Mouse (Mus musculus): ENCODE results near the gene Sptbn1. TPM values are rescaled to one million over a fixed set of nuclear protein-coding genes. Genes with fewer than 3 reads are reported as not detected.
"Not testable (repeated sequence)": the region's sequence is repeated elsewhere in the genome, so short reads cannot be mapped to it uniquely, and the experiment has no call there.

Gene Sptbn1
- polyA plus RNA-seq, 1 experiment from 2014 or later, result 164 TPM

DNA sequence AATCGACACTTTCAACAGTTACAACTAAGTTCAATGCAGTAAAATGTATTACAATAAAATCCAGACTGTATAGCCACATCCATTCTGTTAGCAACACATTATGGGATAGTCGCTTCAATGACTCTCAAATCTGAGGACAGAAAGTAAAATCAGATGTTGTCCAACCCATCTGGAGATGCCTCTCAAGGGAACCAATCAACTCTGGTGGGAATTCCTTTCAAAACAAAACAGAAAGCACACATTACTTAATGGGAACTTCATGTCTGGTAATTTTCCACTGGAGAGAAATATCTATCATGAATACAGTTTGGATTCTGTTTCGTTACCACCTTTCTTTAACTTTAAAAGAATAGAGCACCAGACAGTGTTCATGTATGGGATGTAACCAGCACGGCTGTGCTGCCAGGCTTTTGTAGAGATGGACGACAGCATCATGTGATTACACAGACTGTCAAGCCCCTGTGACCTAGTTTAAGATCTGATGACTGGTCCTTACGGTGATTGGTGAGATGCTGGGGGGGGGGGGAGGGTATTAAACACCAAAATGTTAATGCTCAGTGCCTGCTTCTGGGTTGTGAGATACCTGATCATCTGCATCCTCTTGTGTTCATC lies 9.1 kb downstream of the Sptbn1 start:
- Histone ChIP-seq H3K4me1 (ENCODE audit: control insufficient read depth, insufficient read depth, low read length) (peaks cover 56% of the 10 kb centered on the region), H3K4me3 (ENCODE audit: low read length) (no peak overlapping the region), H3K27me3 (ENCODE audit: control insufficient read depth, insufficient read depth, low read length) (no peaks in the 10 kb centered on the region), H3K36me3 (ENCODE audit: control insufficient read depth, insufficient read depth) (peaks cover 5% of the 10 kb centered on the region), H3K27ac (ENCODE audit: low read length) (peak overlapping the region; percentile 91), H3K9me3 (replicated peaks; ENCODE audit: control insufficient read depth, low read length) (peaks cover 4% of the 10 kb centered on the region), H3K4me2 (ENCODE audit: low read depth, low read length) (no peak overlapping the region), H3K9ac (ENCODE audit: low read length) (0 out of 2 replicates have a peak overlapping the region, but pooled peaks have one; percentile 11)
- 58% methylated on average over 6 of the region's 6 CpGs for WGBS
- ATAC-seq (replicated peaks; ENCODE audit: extremely low read depth, insufficient read depth, low FRiP score), result no peak

- Histone ChIP-seq H3K27ac (ENCODE audit: low read length) (peak overlapping the region; percentile 91), H3K9me3 (replicated peaks; ENCODE audit: control insufficient read depth, low read length) (peaks cover 4% of the 10 kb centered on the region)
- WGBS, result 14% methylated on average over 1 of the region's 1 CpGs
Measured at GRCm38 (mm10) chr11:30257812-30258211, 10.2 kb downstream of the Sptbn1 start.

GRCm38 (mm10) chr11:30257085-30257484 lies 10.9 kb downstream of the Sptbn1 start:
- Histone ChIP-seq H3K9ac (ENCODE audit: low read length) (peak overlapping the region; percentile 28; the same call in 1 of the 2 replicates), H3K36me3 (ENCODE audit: control insufficient read depth, insufficient read depth) (peaks cover 5% of the 10 kb centered on the region)
- no peak for ATAC-seq (replicated peaks; ENCODE audit: extremely low read depth, insufficient read depth, low FRiP score)

More at GRCm38 (mm10) chr11:30257812-30258211, 10.2 kb downstream of the Sptbn1 start:
- H3K9ac ChIP-seq (ENCODE audit: low read length), result no peak overlapping the region; the same call in 1 of the 2 replicates
- H3K4me3 ChIP-seq (ENCODE audit: low read length), result no peak overlapping the region
- peaks cover 47% of the 10 kb centered on the region for H3K4me1 ChIP-seq (ENCODE audit: control insufficient read depth, insufficient read depth, low read length)
- peaks cover 5% of the 10 kb centered on the region for H3K36me3 ChIP-seq (ENCODE audit: control insufficient read depth, insufficient read depth)
- H3K4me2 ChIP-seq (ENCODE audit: low read depth, low read length), result peak overlapping the region; percentile 55
- ATAC-seq (replicated peaks; ENCODE audit: extremely low read depth, insufficient read depth, low FRiP score), result peak; percentile 93
- H3K27me3 ChIP-seq (ENCODE audit: control insufficient read depth, insufficient read depth, low read length), result no peaks in the 10 kb centered on the region

GRCm38 (mm10) chr11:30256491-30256890 lies 11.5 kb downstream of the Sptbn1 start:
- peaks cover 4% of the 10 kb centered on the region for H3K9me3 ChIP-seq (replicated peaks; ENCODE audit: control insufficient read depth, low read length)
- no peak overlapping the region for H3K4me3 ChIP-seq (ENCODE audit: low read length)
- peaks cover 43% of the 10 kb centered on the region for H3K4me1 ChIP-seq (ENCODE audit: control insufficient read depth, insufficient read depth, low read length)
- ATAC-seq (replicated peaks; ENCODE audit: extremely low read depth, insufficient read depth, low FRiP score), result peak; percentile 79
- peaks cover 5% of the 10 kb centered on the region for H3K36me3 ChIP-seq (ENCODE audit: control insufficient read depth, insufficient read depth)
- peak overlapping the region; percentile 55 for H3K4me2 ChIP-seq (ENCODE audit: low read depth, low read length)
- H3K27ac ChIP-seq (ENCODE audit: low read length), result peak overlapping the region; percentile 91
- 27% methylated on average over 5 of the region's 5 CpGs for WGBS
- peak overlapping the region; percentile 28; the same call in 1 of the 2 replicates for H3K9ac ChIP-seq (ENCODE audit: low read length)
- no peaks in the 10 kb centered on the region for H3K27me3 ChIP-seq (ENCODE audit: control insufficient read depth, insufficient read depth, low read length)

More at GRCm38 (mm10) chr11:30257085-30257484, 10.9 kb downstream of the Sptbn1 start:
- Histone ChIP-seq H3K4me1 (ENCODE audit: control insufficient read depth, insufficient read depth, low read length) (peaks cover 44% of the 10 kb centered on the region), H3K27ac (ENCODE audit: low read length) (peak overlapping the region; percentile 91), H3K9me3 (replicated peaks; ENCODE audit: control insufficient read depth, low read length) (peaks cover 4% of the 10 kb centered on the region), H3K27me3 (ENCODE audit: control insufficient read depth, insufficient read depth, low read length) (no peaks in the 10 kb centered on the region), H3K4me2 (ENCODE audit: low read depth, low read length) (peak overlapping the region; percentile 55), H3K4me3 (ENCODE audit: low read length) (no peak overlapping the region)

GRCm38 (mm10) chr11:30255211-30255610 lies 12.8 kb downstream of the Sptbn1 start:
- Histone ChIP-seq H3K9ac (ENCODE audit: low read length) (peak overlapping the region; percentile 38; the same call in 1 of the 2 replicates), H3K4me1 (ENCODE audit: control insufficient read depth, insufficient read depth, low read length) (peaks cover 48% of the 10 kb centered on the region), H3K27ac (ENCODE audit: low read length) (peak overlapping the region; percentile 72)
- not testable (repeated sequence) for H3K36me3 ChIP-seq (ENCODE audit: control insufficient read depth, insufficient read depth); H3K27me3 ChIP-seq (ENCODE audit: control insufficient read depth, insufficient read depth, low read length); H3K4me3 ChIP-seq (ENCODE audit: low read length); H3K4me2 ChIP-seq (ENCODE audit: low read depth, low read length); ATAC-seq (replicated peaks; ENCODE audit: extremely low read depth, insufficient read depth, low FRiP score); H3K9me3 ChIP-seq (replicated peaks; ENCODE audit: control insufficient read depth, low read length)
- WGBS, result 74% methylated on average over 3 of the region's 3 CpGs

DNA sequence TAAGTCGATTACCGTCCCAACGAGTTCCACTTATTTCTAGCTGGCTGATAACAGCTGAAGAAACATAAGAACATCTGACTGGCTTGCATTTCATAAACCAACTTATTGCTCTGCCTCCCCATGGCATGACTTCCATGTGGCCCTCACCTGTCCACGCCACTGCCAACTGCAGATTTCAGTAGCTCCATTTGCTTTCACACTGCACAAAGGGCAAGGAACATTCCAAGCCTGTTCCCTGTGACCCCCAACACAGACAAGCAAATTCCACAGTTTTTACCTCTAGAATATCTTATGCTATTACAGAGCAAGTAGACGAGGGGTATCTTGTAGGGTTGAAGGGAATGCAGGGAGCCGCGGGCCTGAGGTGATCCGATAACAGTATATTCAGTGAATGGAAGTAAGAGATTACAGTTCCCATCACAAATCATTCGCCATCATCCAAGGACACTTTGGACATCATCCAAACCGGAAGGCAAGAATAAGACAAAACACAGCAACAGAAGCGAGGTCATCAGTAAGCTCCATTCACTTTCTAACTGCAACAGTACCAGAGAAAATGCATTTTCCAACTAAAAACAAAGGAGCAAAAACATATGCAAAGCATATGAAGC lies 16.6 kb downstream of the Sptbn1 start:
- no peak overlapping the region for H3K9ac ChIP-seq (ENCODE audit: low read length)
- peaks cover 49% of the 10 kb centered on the region for H3K4me1 ChIP-seq (ENCODE audit: control insufficient read depth, insufficient read depth, low read length)
- no peak for ATAC-seq (replicated peaks; ENCODE audit: extremely low read depth, insufficient read depth, low FRiP score)
- 36% methylated on average over 11 of the region's 11 CpGs for WGBS
- no peaks in the 10 kb centered on the region for H3K36me3 ChIP-seq (ENCODE audit: control insufficient read depth, insufficient read depth)
- no peaks in the 10 kb centered on the region for H3K9me3 ChIP-seq (replicated peaks; ENCODE audit: control insufficient read depth, low read length)
- peak overlapping the region; percentile 20 for H3K4me2 ChIP-seq (ENCODE audit: low read depth, low read length)
- no peaks in the 10 kb centered on the region for H3K27me3 ChIP-seq (ENCODE audit: control insufficient read depth, insufficient read depth, low read length)
- no peak overlapping the region for H3K4me3 ChIP-seq (ENCODE audit: low read length)
- peak overlapping the region; percentile 52 for H3K27ac ChIP-seq (ENCODE audit: low read length)

- Histone ChIP-seq H3K9ac (ENCODE audit: low read length) (no peak overlapping the region), H3K36me3 (ENCODE audit: control insufficient read depth, insufficient read depth) (no peaks in the 10 kb centered on the region), H3K27me3 (ENCODE audit: control insufficient read depth, insufficient read depth, low read length) (no peaks in the 10 kb centered on the region), H3K4me3 (ENCODE audit: low read length) (no peak overlapping the region), H3K4me1 (ENCODE audit: control insufficient read depth, insufficient read depth, low read length) (peaks cover 56% of the 10 kb centered on the region), H3K9me3 (replicated peaks; ENCODE audit: control insufficient read depth, low read length) (no peaks in the 10 kb centered on the region), H3K4me2 (ENCODE audit: low read depth, low read length) (peak overlapping the region; percentile 3; the same call in 1 of the 2 replicates), H3K27ac (ENCODE audit: low read length) (peak overlapping the region; percentile 54)
- ATAC-seq (replicated peaks; ENCODE audit: extremely low read depth, insufficient read depth, low FRiP score), result peak; percentile 65
- 37% methylated on average over 4 of the region's 4 CpGs for WGBS
Measured at GRCm38 (mm10) chr11:30249452-30250016, 18.4 kb downstream of the Sptbn1 start.

- no peak for ATAC-seq (replicated peaks; ENCODE audit: extremely low read depth, insufficient read depth, low FRiP score)
- Histone ChIP-seq H3K27ac (ENCODE audit: low read length) (peak overlapping the region; percentile 58), H3K9ac (ENCODE audit: low read length) (no peak overlapping the region)
Measured at GRCm38 (mm10) chr11:30247106-30247505, 20.9 kb downstream of the Sptbn1 start.

DNA sequence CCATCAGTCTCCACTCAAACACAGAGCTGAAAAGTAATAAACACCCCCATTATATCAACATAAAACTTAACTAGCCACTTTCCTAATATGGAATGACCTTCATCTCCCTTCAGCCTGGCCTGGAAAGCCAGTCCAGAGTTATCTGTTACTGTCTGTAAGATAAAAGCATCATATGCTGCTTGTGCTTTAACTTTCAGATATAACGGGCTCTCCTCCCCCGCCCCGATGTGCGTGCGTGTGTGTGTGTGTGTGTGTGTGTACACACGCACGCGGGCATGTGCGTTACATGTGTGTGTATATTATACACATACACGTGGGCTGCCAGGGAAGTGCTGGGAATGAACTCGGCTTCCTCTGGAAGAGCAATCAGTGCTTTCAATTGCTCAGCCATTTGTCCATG lies 21.8 kb downstream of the Sptbn1 start:
- H3K9me3 ChIP-seq (replicated peaks; ENCODE audit: control insufficient read depth, low read length), result no peaks in the 10 kb centered on the region
- 0 out of 2 replicates have a peak, but pooled peaks have one; percentile 21 for ATAC-seq (replicated peaks; ENCODE audit: extremely low read depth, insufficient read depth, low FRiP score)
- peak overlapping the region; percentile 21 for H3K4me2 ChIP-seq (ENCODE audit: low read depth, low read length)
- H3K4me3 ChIP-seq (ENCODE audit: low read length), result no peak overlapping the region
- H3K27ac ChIP-seq (ENCODE audit: low read length), result peak overlapping the region; percentile 58
- H3K27me3 ChIP-seq (ENCODE audit: control insufficient read depth, insufficient read depth, low read length), result no peaks in the 10 kb centered on the region
- H3K36me3 ChIP-seq (ENCODE audit: control insufficient read depth, insufficient read depth), result no peaks in the 10 kb centered on the region
- peaks cover 79% of the 10 kb centered on the region for H3K4me1 ChIP-seq (ENCODE audit: control insufficient read depth, insufficient read depth, low read length)
- 26% methylated on average over 11 of the region's 11 CpGs for WGBS
- no peak overlapping the region for H3K9ac ChIP-seq (ENCODE audit: low read length)

More at GRCm38 (mm10) chr11:30247106-30247505, 20.9 kb downstream of the Sptbn1 start:
- H3K36me3 ChIP-seq (ENCODE audit: control insufficient read depth, insufficient read depth), result no peaks in the 10 kb centered on the region
- H3K4me1 ChIP-seq (ENCODE audit: control insufficient read depth, insufficient read depth, low read length), result peaks cover 76% of the 10 kb centered on the region
- H3K4me2 ChIP-seq (ENCODE audit: low read depth, low read length), result no peak overlapping the region
- H3K27me3 ChIP-seq (ENCODE audit: control insufficient read depth, insufficient read depth, low read length), result no peaks in the 10 kb centered on the region
- H3K4me3 ChIP-seq (ENCODE audit: low read length), result no peak overlapping the region
- no peaks in the 10 kb centered on the region for H3K9me3 ChIP-seq (replicated peaks; ENCODE audit: control insufficient read depth, low read length)
- 56% methylated on average over 1 of the region's 1 CpGs for WGBS

Measured in heart, embryonic 16.5 days (tissue).